Mouse (Mus musculus) brain, embryonic 14.5 days (tissue): ENCODE results near the gene Fcer2a.

Experiments used
- CTCF ChIP-seq: fragments of 200-500 bp; IDR thresholded peaks from 2 replicates; pipeline ENCODE4 v1.5.1; 2012; ENCODE audit warnings: inconsistent platforms, mild to moderate bottlenecking, moderate library complexity, borderline replicate concordance; ENCODE audit not compliant: insufficient read depth, insufficient read length; ENCODE audit errors: extremely low read depth
- POLR2A ChIP-seq: fragments of 200-500 bp; IDR thresholded peaks from 2 replicates; pipeline ENCODE4 v1.6.1; 2012; ENCODE audit warnings: mild to moderate bottlenecking, inconsistent platforms, borderline replicate concordance; ENCODE audit not compliant: poor library complexity, insufficient read depth, insufficient read length, severe bottlenecking; ENCODE audit errors: extremely low read depth

DNA sequence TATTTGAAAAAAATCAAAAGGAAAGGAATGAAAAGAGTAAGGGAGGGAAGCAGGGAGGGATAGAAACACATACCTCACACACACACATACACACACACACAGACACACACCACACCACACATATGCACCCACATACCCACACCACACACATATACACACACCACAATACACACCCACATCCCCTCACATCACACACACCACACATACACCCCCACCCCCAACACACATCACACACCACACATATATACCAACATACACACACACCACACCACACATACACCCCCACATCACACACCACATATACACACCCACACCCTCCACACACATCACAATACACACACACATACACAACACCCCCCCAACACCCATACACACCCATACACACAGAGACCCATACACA lies 9.4 kb downstream of the Fcer2a start:
- TF ChIP-seq CTCF (no peak), POLR2A (no peak)
